Mouse (Mus musculus) layer of hippocampus, adult 9-11 months (tissue): Measurements from ENCODE around the gene Krcc1.
"Not testable (repeated sequence)": the region's sequence is repeated elsewhere in the genome, so short reads cannot be mapped to it uniquely, and the experiment has no call there.

Experiments used
- DNase-seq: peaks from one replicate; pipeline ENCODE4 v3.0.0; 2022

Krcc1 gene

DNA sequence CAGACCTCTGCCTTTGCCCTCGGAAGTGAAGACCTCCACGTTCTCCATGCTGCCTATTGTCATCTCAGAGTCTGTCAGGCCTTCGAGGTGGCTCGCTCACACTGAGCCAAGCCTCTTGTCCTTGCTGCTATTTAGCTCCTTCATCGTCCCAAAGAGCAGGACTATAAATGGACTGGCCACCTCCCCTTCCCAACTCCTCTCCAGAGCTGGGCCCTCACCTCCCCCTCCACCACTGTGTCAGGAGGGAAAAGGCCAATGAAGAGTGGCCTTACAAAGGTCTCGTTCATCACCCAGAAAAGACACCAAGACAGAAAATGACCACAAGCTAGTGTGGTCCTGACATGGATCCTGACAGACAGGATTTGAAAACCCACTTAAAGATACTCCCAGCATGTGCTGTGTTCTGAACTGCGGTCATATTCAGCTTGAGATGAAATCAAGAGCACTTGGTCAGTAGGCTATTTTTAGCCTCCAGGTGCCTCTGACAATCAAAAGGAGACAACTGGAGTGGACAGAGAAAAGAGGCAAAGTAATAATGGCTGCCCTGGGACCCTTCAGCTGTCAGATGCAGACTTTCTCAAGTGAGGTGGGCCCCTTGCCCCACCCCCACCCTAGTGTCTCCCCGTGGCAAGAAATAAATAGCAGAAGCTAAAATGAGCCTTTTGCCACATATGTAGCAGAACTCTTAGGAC is 9.2 kb upstream of the Krcc1 start:
- no peak for DNase-seq

- DNase-seq: not testable (repeated sequence)
Observed at GRCm38 (mm10) chr6:71267603-71268002, 3.9 kb upstream of the Krcc1 start.

GRCm38 (mm10) chr6:71268929-71269685 is 2.4 kb upstream of the Krcc1 start:
- no peak for DNase-seq

GRCm38 (mm10) chr6:71269686-71270050 is 1.8 kb upstream of the Krcc1 start:
- DNase-seq: not testable (repeated sequence)

DNA sequence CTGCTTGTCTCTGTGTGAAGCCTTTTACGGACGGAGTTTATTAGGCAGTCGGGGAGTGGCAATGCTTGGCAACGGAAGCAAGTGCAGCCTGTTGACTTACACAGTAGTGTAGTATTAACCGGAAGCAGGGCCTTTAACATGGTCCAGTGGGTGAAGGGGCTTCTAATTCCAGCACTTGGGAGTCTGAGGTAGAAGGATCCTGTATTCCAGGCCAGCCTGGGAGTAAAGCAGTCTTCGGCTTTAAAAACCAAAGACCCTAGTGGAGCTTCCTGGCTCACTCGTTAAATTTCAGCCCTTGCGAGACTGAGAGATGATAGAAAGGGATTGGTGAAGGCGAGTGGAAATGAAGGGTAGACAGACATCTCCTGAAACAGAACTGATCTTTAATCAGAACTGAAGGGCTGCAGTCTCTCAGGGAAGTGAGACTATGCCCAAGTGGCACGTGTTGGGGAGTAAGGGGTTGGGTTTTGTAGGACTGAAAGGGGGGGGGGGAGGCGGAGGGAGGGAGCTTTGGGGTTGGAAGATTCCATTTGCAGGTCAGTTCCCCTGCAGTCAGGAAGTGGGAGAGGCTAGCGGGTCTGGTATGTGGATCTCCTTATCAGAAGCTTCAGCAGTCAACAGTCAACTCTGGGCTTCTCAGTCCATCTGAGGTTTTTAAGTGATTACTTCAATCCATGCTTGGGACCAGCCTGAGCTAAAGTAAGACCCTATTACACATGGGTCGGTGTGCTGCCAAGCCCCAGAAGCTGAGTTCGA is 998 bp upstream of the Krcc1 start:
- DNase-seq: peak; percentile 38

GRCm38 (mm10) chr6:71271057-71271388 is 454 bp upstream of the Krcc1 start:
- no peak for DNase-seq

DNA sequence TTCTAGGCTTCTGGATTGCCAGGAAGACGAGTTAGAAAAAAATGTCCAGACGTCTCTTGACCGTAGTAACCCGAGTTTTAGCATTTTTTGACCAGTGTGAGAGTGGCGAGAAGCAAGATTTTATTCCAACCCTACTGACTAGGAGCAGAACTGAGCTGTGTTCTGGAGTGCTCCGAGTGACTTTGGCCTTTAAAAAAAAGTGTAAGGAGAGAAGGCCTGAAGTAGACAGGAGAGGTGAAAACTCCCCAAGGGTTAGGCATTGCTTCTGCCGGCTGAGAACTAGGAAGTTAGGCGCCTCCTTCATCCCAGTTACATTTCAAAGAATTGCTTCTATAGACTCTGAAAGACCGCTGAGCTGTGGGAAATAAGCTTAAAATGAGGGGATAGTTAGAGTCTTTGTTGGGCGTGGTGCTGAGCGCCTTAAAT is 852 bp downstream of the Krcc1 start:
- no peak for DNase-seq

DNA sequence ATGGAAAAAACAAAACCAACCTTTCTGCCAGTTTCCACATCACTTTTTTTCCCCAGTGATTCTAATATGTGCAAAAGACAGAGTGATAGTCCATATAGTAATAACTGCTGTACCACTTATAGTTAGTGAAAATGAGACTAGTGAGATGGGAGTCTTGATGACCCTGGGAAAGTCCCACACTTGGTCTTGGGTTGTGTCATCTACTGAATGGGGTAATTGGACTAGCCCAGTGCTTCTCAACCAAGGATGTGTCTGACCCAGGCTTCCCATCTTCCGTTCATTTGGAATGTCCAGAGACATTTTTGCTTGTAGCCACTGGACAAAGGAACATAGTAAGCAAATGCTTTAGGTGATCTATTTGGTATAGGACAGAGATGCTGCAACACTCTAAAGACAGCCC is 2.2 kb downstream of the Krcc1 start:
- no peak for DNase-seq

DNA sequence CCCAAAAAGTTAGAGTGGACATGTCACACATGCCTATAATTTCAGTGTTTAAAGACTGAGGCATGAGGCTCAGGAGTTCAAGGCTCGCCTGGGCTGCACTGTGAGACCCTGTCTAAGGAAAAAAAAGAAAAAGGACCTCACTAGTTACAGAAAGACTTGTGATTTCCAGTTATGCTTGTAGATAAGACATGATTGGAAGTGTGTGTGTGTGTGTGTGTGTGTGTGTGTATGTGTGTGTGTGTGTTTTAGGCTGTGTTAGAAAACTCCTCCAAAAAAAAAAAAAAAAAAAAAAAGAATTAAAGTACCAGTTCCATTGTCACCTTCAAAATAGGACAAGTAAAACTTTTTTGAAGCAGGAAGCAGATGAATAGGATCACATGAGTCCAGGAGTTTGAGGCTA is 3.1 kb downstream of the Krcc1 start:
- DNase-seq: no peak

- DNase-seq: no peak
Observed at GRCm38 (mm10) chr6:71279418-71279817, 7.9 kb downstream of the Krcc1 start.

DNA sequence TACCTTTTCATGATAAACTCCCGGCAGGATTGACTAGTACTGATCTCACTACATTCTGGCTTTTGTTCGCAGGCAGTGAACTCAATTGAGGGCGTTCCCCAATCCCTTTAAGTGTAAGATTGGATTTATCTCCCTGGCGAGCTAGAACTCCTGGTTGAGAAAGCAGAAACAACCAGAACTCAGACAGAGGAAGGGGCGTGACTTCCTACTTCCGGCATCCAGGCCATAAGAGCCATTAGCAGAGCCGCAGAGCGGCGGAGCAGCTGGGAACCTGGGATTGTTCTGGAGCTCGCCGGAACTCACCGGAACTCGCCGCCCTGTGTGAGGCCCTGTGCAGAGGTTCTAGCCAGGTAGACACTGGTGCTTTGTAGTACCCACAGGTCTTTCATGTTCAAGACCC is 22.0 kb downstream of the Krcc1 start:
- no peak for DNase-seq

- DNase-seq: no peak
Observed at GRCm38 (mm10) chr6:71295303-71295702, 23.8 kb downstream of the Krcc1 start.

- no peak for DNase-seq
Observed at GRCm38 (mm10) chr6:71298051-71298450, 26.6 kb downstream of the Krcc1 start.

DNA sequence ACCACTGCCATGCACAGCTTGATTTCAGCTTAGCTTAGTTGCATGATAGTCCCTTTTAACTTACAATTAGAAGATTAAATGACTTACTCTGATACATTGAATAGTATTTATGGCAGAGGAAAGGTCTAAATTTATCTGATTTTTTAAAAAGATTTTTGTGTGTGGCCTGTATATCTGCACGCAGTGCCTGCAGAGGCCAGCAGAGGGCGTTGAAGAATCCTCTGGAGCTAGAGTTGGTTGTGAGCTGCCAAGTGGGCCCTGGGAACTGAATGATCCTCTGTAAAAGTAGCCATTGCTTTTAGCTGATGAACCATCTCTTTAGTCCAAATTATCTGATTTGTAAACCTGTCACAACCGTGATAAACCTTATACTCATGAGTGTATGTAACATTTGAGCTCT is 27.3 kb downstream of the Krcc1 start:
- no peak for DNase-seq

DNA sequence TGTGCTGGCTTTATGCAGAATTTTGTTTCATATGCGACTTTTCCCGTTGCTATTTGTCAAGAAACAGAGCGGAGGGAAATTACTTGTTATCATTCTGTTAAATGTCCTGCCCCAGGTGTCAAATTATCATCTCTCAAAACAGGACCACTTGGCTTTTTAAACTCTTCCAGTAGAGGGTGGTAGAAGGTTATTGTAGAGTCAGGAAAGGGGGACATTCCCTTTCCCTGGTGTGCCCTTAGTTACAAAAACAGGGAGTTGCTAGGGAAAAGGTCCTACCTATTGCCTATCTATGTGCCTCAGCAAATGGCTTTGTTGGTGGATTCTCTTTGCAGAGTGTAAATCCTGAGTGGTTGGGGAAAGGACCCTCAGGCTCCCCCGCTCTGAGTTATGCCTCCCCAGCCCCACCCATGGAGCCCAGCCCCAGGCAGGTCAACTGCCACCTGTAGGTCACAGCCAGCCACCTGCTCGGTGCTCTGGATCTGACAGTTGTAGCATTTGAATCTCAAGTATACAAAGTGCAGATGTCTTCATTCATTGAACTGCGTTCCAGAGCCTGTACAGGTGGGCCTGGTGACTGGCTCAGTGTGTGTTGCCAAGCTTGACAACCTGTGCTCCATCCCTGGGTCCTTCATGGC is 30.7 kb downstream of the Krcc1 start:
- DNase-seq: no peak

- DNase-seq: no peak
Observed at GRCm38 (mm10) chr6:71307486-71307885, 36.0 kb downstream of the Krcc1 start.

DNA sequence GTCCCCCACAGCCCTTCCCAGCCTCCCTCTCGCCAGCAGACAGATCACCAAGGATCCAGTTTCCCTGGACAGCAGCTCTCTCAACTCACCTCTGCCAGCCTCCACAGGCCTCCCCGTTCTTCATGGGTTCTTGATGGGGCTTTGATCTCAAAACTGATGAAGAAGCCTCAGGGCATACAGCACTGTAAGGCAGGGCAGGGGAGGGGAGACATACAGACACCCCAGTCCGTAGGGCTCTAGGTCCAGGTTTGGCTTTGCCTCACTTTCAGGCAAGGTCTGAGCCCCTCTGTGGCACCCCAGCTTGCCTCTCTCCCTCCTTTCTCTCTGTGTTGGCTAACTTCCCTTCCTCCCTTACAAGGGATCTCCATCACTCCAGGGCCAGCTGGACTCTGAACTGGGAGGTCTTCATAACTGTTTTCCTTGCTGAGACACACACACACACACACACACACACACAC is 50.4 kb downstream of the Krcc1 start, which contains the start of gene Smyd1:
TSS of gene Smyd1 (minus strand) at position 408 of the 458 bp plus-strand sequence.
- no peak for DNase-seq

GRCm38 (mm10) chr6:71322491-71322921 is 51.0 kb downstream of the Krcc1 start, which contains the start of gene Cd8b1:
TSS of gene Cd8b1 (plus strand) at chr6:71322788.
- DNase-seq: no peak

- no peak for DNase-seq
Observed at GRCm38 (mm10) chr6:71324816-71325215, 53.3 kb downstream of the Krcc1 start.

DNA sequence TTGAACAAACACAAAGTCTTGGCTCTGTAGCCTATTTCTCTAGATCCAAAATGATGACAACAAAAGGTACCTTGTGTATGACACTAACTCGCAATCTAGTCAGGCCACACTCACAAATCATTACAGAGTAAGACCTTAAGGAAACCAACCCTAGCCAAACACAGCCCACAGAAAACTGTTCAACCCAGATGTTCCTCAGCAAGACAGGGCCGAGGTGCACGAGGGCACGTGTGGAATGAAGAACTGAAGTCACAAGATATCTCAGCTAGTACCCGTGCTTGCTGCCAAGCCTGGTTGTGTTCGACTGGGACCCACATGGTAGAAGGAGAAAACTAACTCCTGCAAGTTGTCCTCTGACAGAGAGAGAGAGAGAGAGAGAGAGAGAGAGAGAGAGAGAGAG is 58.4 kb downstream of the Krcc1 start:
- DNase-seq: no peak

DNA sequence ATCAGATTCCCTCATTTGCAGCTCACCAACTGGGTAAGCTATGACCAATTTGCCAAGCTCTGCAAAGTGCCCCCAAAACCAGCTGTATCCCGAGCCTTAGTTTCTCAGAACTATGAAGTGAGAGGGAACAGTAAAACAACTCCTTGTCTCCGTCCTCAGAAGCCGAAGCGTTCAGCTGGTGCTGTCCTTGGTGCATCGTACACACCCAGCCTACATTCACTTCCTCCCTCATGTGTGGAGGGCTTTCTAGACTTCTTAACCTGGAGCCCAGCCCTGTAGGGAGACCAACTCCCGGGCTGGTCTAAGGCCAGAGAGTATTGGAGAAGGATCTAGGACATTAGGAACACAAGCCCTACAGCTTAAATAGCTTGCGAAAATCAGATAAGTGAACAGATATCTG is 59.0 kb downstream of the Krcc1 start:
- DNase-seq: no peak

DNA sequence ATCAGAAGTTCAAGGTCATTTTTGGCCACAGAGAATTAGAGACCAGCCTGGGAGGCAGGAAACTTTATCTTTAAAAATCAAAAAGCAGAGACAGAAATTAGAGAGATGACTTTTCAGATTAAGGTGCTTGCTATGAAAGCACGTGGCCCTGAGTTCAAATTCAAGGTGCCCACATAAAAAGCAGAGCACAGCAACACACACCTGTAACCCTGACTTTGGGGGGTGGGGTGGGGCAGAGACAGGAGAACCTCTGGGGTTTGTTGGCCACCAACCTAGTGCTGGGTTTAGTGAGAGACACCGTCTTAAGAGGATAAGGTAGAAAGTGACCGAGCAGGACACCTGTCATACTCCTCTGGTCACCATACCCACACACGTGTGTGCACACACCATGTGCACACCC is 60.0 kb downstream of the Krcc1 start:
- not testable (repeated sequence) for DNase-seq
